Mouse (Mus musculus) intestine, embryonic 16.5 days (tissue): ENCODE measurements at regions not wholly inside any gene's neighbourhood (a gene's known extent, or its start where the extent isn't known, plus 50 kb on each side); places are given as distances from the start of the nearest gene placed in this dataset.

Experiments
- ATAC-seq: fragments of 200-750 bp; cut with Nextera tagmentation; 2 replicates; pipeline ENCODE4 v1.8.0; 2017; ENCODE audit warnings: moderate TSS enrichment, moderate library complexity
- H3K27ac ChIP-seq: fragments of 300-500 bp; sonication (generic); 2 replicates; pipeline ENCODE4 v1.5.1; 2014; ENCODE audit warnings: mild to moderate bottlenecking, low read length
- H3K27me3 ChIP-seq: fragments of 300-500 bp; sonication (generic); replicated peaks from 2 replicates; pipeline ENCODE4 v1.6.1; 2014; ENCODE audit warnings: low read length, control low read depth, mixed read lengths; ENCODE audit not compliant: control insufficient read depth, insufficient read depth
- H3K36me3 ChIP-seq: fragments of 300-500 bp; sonication (generic); 2 replicates; pipeline ENCODE4 v1.6.1; 2014; ENCODE audit warnings: low read length, control low read depth; ENCODE audit not compliant: control insufficient read depth, insufficient read depth
- H3K4me1 ChIP-seq: fragments of 300-500 bp; sonication (generic); 2 replicates; pipeline ENCODE4 v1.6.1; 2014; ENCODE audit warnings: low read length, control low read depth, mixed read lengths; ENCODE audit not compliant: control insufficient read depth, insufficient read depth
- H3K4me2 ChIP-seq: fragments of 300-500 bp; sonication (generic); 2 replicates; pipeline ENCODE4 v1.6.1; 2014; ENCODE audit warnings: low read depth, low read length, control low read depth
- H3K4me3 ChIP-seq: fragments of 300-500 bp; sonication (generic); 2 replicates; pipeline ENCODE4 v1.5.1; 2014; ENCODE audit warnings: mild to moderate bottlenecking, low read length
- H3K9ac ChIP-seq: fragments of 300-500 bp; sonication (generic); 2 replicates; pipeline ENCODE4 v1.6.1; 2014; ENCODE audit warnings: low read depth, low read length
- H3K9me3 ChIP-seq: fragments of 300-500 bp; sonication (generic); 2 replicates; pipeline ENCODE4 v1.6.1; 2016; ENCODE audit warnings: low read length, control low read depth; ENCODE audit not compliant: control insufficient read depth
- WGBS: fragments of 180-500 bp; shearing (Covaris S2); extraction: QIAGEN DNeasy Blood & Tissue Kit; methylation state at CpG from one replicate; pipeline ENCODE4 v1.1.7; 2014; 5-methylcytosine and 5-hydroxymethylcytosine counted together

DNA sequence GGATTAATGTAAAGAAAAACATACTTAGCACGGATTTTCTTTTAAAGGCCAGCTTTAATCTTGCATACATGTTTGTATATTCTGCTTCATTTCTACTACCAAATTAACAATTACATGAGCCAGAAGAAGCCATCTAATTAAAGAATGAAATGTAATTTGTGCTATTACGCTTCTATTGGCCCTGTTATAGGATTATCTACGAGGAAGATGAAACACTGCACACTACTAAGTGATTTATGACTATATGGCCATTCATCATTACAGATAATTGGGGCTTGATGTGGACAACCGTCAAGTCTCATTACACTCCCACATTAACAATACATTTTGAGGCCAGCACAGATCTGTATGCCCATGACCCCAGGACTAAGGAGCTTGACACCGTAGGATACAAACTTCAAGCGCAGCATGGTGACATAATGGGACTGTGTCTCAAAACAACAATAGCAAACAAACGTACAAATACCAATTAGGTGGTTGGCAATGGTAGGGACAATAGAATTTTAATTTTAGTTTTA lies 129.7 kb upstream of the Syt1 start:
- no peak overlapping the region for H3K9ac ChIP-seq
- no peaks in the 10 kb centered on the region for H3K9me3 ChIP-seq
- ATAC-seq: no peak
- H3K27ac ChIP-seq: no peak overlapping the region
- no peak overlapping the region for H3K4me2 ChIP-seq
- no peak overlapping the region for H3K4me3 ChIP-seq
- H3K27me3 ChIP-seq: no peaks in the 10 kb centered on the region
- H3K36me3 ChIP-seq: no peaks in the 10 kb centered on the region
- 71% methylated on average over 7 of the region's 7 CpGs for WGBS
- H3K4me1 ChIP-seq: no peaks in the 10 kb centered on the region

- WGBS: 55% methylated on average over 3 of the region's 3 CpGs
- Histone ChIP-seq H3K27me3 (no peaks in the 10 kb centered on the region), H3K9me3 (no peaks in the 10 kb centered on the region), H3K27ac (no peak overlapping the region), H3K4me1 (no peaks in the 10 kb centered on the region), H3K9ac (no peak overlapping the region), H3K4me2 (no peak overlapping the region), H3K4me3 (no peak overlapping the region), H3K36me3 (no peaks in the 10 kb centered on the region)
- ATAC-seq: no peak
Observed at GRCm38 (mm10) chr10:109136763-109137732, 126.3 kb upstream of the Syt1 start.

GRCm38 (mm10) chr10:109134521-109134920 lies 123.7 kb upstream of the Syt1 start:
- H3K27me3 ChIP-seq: no peaks in the 10 kb centered on the region
- WGBS: 82% methylated on average over 4 of the region's 4 CpGs
- no peak for ATAC-seq
- H3K4me2 ChIP-seq: no peak overlapping the region
- no peaks in the 10 kb centered on the region for H3K9me3 ChIP-seq
- no peak overlapping the region for H3K4me3 ChIP-seq
- no peak overlapping the region for H3K9ac ChIP-seq
- no peak overlapping the region for H3K27ac ChIP-seq
- no peaks in the 10 kb centered on the region for H3K36me3 ChIP-seq
- no peaks in the 10 kb centered on the region for H3K4me1 ChIP-seq

DNA sequence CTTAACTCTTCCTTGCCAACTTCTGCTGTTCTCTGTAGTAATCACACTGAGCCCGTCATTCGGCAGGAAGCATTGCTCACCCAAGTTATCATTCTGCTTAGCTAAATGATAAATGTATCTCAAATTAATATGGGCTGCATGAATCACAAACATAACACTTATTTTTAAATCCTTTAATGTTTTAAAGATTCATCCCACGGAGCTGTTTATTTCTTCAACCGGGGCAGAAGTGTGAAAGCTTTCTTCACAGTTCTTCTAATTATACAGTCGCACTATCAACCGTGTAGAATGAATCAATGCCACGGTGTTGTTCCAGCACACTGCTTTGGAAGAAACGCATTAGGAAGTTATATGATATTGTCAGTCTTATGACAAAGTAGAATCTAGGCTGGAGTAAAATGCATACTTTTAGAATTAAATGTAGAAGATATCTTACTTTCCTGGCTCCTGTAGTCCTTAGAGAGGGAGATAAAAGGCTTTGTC lies 121.3 kb upstream of the Syt1 start:
- no peak for ATAC-seq
- Histone ChIP-seq H3K4me2 (no peak overlapping the region), H3K27me3 (no peaks in the 10 kb centered on the region), H3K4me3 (no peak overlapping the region), H3K9ac (no peak overlapping the region), H3K4me1 (no peaks in the 10 kb centered on the region), H3K36me3 (no peaks in the 10 kb centered on the region), H3K27ac (no peak overlapping the region), H3K9me3 (no peaks in the 10 kb centered on the region)
- 70% methylated on average over 8 of the region's 8 CpGs for WGBS

- WGBS: 80% methylated on average over 1 of the region's 1 CpGs
- H3K27me3 ChIP-seq: no peaks in the 10 kb centered on the region
- no peak for ATAC-seq
Observed at GRCm38 (mm10) chr10:109129552-109130110, 118.8 kb upstream of the Syt1 start.

GRCm38 (mm10) chr10:109129068-109129467 lies 118.3 kb upstream of the Syt1 start:
- H3K4me3 ChIP-seq: no peak overlapping the region
- H3K27me3 ChIP-seq: no peaks in the 10 kb centered on the region
- no peaks in the 10 kb centered on the region for H3K36me3 ChIP-seq
- no peaks in the 10 kb centered on the region for H3K4me1 ChIP-seq
- WGBS: 84% methylated on average over 3 of the region's 3 CpGs
- H3K9ac ChIP-seq: no peak overlapping the region
- no peak for ATAC-seq
- H3K4me2 ChIP-seq: no peak overlapping the region
- H3K27ac ChIP-seq: no peak overlapping the region
- no peaks in the 10 kb centered on the region for H3K9me3 ChIP-seq

More at GRCm38 (mm10) chr10:109129552-109130110, 118.8 kb upstream of the Syt1 start:
- Histone ChIP-seq H3K27ac (no peak overlapping the region), H3K4me3 (no peak overlapping the region), H3K4me2 (no peak overlapping the region), H3K36me3 (no peaks in the 10 kb centered on the region), H3K9ac (no peak overlapping the region), H3K4me1 (no peaks in the 10 kb centered on the region), H3K9me3 (no peaks in the 10 kb centered on the region)

- WGBS: 76% methylated on average over 2 of the region's 2 CpGs
Observed at GRCm38 (mm10) chr10:109126699-109127098, 115.9 kb upstream of the Syt1 start.

GRCm38 (mm10) chr10:109117143-109117542 lies 106.4 kb upstream of the Syt1 start:
- H3K9me3 ChIP-seq: no peaks in the 10 kb centered on the region
- H3K4me3 ChIP-seq: no peak overlapping the region
- no peak overlapping the region for H3K27ac ChIP-seq
- no peak for ATAC-seq
- H3K27me3 ChIP-seq: no peaks in the 10 kb centered on the region
- H3K36me3 ChIP-seq: no peaks in the 10 kb centered on the region
- no peak overlapping the region for H3K9ac ChIP-seq
- H3K4me2 ChIP-seq: no peak overlapping the region
- H3K4me1 ChIP-seq: no peaks in the 10 kb centered on the region
- WGBS: 91% methylated on average over 5 of the region's 5 CpGs

More at GRCm38 (mm10) chr10:109126699-109127098, 115.9 kb upstream of the Syt1 start:
- no peak for ATAC-seq
- Histone ChIP-seq H3K36me3 (no peaks in the 10 kb centered on the region), H3K4me3 (no peak overlapping the region), H3K27ac (no peak overlapping the region), H3K9me3 (no peaks in the 10 kb centered on the region), H3K27me3 (no peaks in the 10 kb centered on the region), H3K9ac (no peak overlapping the region), H3K4me1 (no peaks in the 10 kb centered on the region), H3K4me2 (no peak overlapping the region)

GRCm38 (mm10) chr10:109115013-109115627 lies 104.3 kb upstream of the Syt1 start:
- H3K4me1 ChIP-seq: no peaks in the 10 kb centered on the region
- no peaks in the 10 kb centered on the region for H3K36me3 ChIP-seq
- H3K9ac ChIP-seq: no peak overlapping the region
- H3K27me3 ChIP-seq: no peaks in the 10 kb centered on the region
- no peak overlapping the region for H3K4me2 ChIP-seq
- no peak overlapping the region for H3K4me3 ChIP-seq
- H3K9me3 ChIP-seq: no peaks in the 10 kb centered on the region
- 85% methylated on average over 4 of the region's 4 CpGs for WGBS
- H3K27ac ChIP-seq: no peak overlapping the region
- ATAC-seq: no peak
